Mouse (Mus musculus) stomach, embryonic 14.5 days (tissue): ENCODE data around the gene Ncoa4. TPM values are rescaled to one million over a fixed set of nuclear protein-coding genes. Genes with fewer than 3 reads are reported as not detected.

ENCODE experiments used
- ATAC-seq: fragments of 200-750 bp; cut with Nextera tagmentation; 2 replicates; pipeline ENCODE4 v1.8.0; 2017; ENCODE audit warnings: low read depth, moderate TSS enrichment; ENCODE audit not compliant: insufficient number of reproducible peaks, insufficient read depth, low FRiP score
- H3K27ac ChIP-seq: fragments of 300-500 bp; sonication (generic); 2 replicates; pipeline ENCODE4 v1.5.1; 2014; ENCODE audit warnings: mild to moderate bottlenecking, low read length, moderate library complexity, mixed read lengths
- H3K27me3 ChIP-seq: fragments of 300-500 bp; sonication (generic); 2 replicates; pipeline ENCODE4 v1.6.1; 2014; ENCODE audit warnings: low read length, control low read depth, mixed read lengths; ENCODE audit not compliant: control insufficient read depth, insufficient read depth
- H3K36me3 ChIP-seq: fragments of 300-500 bp; sonication (generic); 2 replicates; pipeline ENCODE4 v1.6.1; 2014; ENCODE audit warnings: mild to moderate bottlenecking, control low read depth, low read length, moderate library complexity, mixed read lengths; ENCODE audit not compliant: control insufficient read depth, insufficient read depth
- H3K4me1 ChIP-seq: fragments of 300-500 bp; sonication (generic); 2 replicates; pipeline ENCODE4 v1.6.1; 2014; ENCODE audit warnings: low read length, control low read depth, mixed read lengths; ENCODE audit not compliant: control insufficient read depth, insufficient read depth
- H3K4me2 ChIP-seq: fragments of 300-500 bp; sonication (generic); replicated peaks from 2 replicates; pipeline ENCODE4 v1.6.1; 2014; ENCODE audit warnings: low read depth, low read length, control low read depth
- H3K4me3 ChIP-seq: fragments of 300-500 bp; sonication (generic); 2 replicates; pipeline ENCODE4 v1.5.1; 2014; ENCODE audit warnings: low read depth, low read length, control low read depth
- H3K9ac ChIP-seq: fragments of 300-500 bp; sonication (generic); replicated peaks from 2 replicates; pipeline ENCODE4 v1.6.1; 2014; ENCODE audit warnings: low read depth, mild to moderate bottlenecking, control low read depth, low read length, moderate library complexity, mixed read lengths
- H3K9me3 ChIP-seq: fragments of 300-500 bp; sonication (generic); 2 replicates; pipeline ENCODE4 v1.6.1; 2016; ENCODE audit warnings: low read depth, low read length, control low read depth; ENCODE audit not compliant: control insufficient read depth
- WGBS: fragments of 180-500 bp; shearing (Covaris S2); extraction: QIAGEN DNeasy Blood & Tissue Kit; methylation state at CpG from one replicate; pipeline ENCODE4 v1.1.7; 2014; 5-methylcytosine and 5-hydroxymethylcytosine counted together
- polyA plus RNA-seq: library from polyadenylated mRNA; unstranded; fragments of >200 nt; fragmentation: Nextera tagmentation; extraction: Ambion mirVana; gene quantifications from 2 replicates; pipeline ENCODE4 v1.2.1, GENCODE M21; 2014

The Ncoa4 gene
- polyA plus RNA-seq, 1 experiment from 2014 or later: 109 TPM

DNA sequence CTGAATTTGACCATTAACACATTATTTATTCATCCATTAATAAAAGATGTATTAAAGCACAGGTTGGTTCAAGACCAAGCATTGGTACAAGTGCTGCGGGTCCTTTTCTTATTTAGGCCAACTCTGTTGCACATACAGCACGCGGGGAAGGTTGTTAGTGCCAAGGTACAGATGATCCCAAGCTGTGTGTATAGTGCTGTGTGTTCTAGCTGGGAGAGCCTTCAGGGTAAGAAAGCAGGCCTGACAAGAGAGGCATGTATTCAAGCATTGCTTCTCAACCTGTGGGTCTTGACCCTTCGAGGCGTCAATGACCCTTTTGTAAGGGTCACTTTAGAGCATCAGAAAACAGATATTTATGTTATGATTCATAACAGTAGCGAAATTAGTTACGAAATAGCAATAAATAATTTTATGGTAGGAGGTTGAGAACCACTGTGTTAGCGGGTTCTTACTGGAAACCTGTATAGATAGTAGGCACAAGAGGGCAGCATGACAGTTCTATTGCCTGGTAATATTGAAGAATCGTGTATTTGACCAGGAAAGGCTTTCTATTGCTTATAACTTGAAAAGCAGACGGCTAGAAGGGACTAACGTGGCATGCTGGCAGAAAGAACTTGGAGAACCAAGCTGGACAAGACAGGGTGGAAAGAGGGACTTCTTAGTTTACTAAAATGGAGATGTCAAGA lies 3.7 kb downstream of the Ncoa4 start:
- no peaks in the 10 kb centered on the region for H3K36me3 ChIP-seq
- no peak overlapping the region for H3K4me3 ChIP-seq
- no peak overlapping the region for H3K27ac ChIP-seq
- peaks cover 16% of the 10 kb centered on the region for H3K4me1 ChIP-seq
- H3K9me3 ChIP-seq: no peaks in the 10 kb centered on the region
- H3K4me2 ChIP-seq: no peak overlapping the region
- 89% methylated on average over 11 of the region's 11 CpGs for WGBS
- no peak overlapping the region for H3K9ac ChIP-seq
- no peak for ATAC-seq
- no peaks in the 10 kb centered on the region for H3K27me3 ChIP-seq

- no peaks in the 10 kb centered on the region for H3K36me3 ChIP-seq
- H3K9ac ChIP-seq: no peak overlapping the region
- H3K27me3 ChIP-seq: no peaks in the 10 kb centered on the region
- no peak overlapping the region; the same call in 1 of the 2 replicates for H3K27ac ChIP-seq
- peak overlapping the region; percentile 97 for H3K4me2 ChIP-seq
- WGBS: 50% methylated on average over 8 of the region's 8 CpGs
- ATAC-seq: no peak
- peaks cover 16% of the 10 kb centered on the region for H3K4me1 ChIP-seq
- no peaks in the 10 kb centered on the region for H3K9me3 ChIP-seq
- H3K4me3 ChIP-seq: 0 out of 2 replicates have a peak overlapping the region, but pooled peaks have one; percentile 42
Observed at GRCm38 (mm10) chr14:32164173-32165051, 4.7 kb downstream of the Ncoa4 start.

- WGBS: 1% methylated on average over 42 of the region's 42 CpGs
- H3K4me3 ChIP-seq: peak overlapping the region; percentile 42
- ATAC-seq: peak; percentile 89
- H3K4me1 ChIP-seq: peaks cover 13% of the 10 kb centered on the region
- H3K9ac ChIP-seq: peak overlapping the region; percentile 18; the same call in 1 of the 2 replicates
- H3K27ac ChIP-seq: peak overlapping the region; percentile 34; the same call in 1 of the 2 replicates
- H3K36me3 ChIP-seq: no peaks in the 10 kb centered on the region
- no peaks in the 10 kb centered on the region for H3K9me3 ChIP-seq
- peak overlapping the region; percentile 97 for H3K4me2 ChIP-seq
- H3K27me3 ChIP-seq: no peaks in the 10 kb centered on the region
Observed at GRCm38 (mm10) chr14:32165278-32166061, 5.8 kb downstream of the Ncoa4 start.

DNA sequence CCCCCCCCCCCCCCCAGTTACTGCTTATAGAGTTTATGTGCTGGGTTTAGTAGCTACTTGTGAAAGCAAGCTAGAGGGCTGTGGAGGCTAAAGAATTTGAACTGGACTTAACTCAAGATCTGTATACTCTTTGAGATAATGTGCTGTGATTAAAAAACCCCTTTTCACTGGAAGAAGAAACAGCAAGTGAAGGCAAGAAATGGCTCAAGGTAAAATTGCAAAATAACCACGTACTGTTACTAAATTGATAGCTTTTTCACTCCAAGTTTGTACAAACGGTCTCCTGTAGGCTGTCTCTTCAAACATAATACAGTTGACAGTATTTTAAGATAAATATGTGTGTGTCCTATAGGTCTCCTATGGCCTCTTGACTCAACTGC lies 6.4 kb downstream of the Ncoa4 start:
- Histone ChIP-seq H3K4me1 (peaks cover 7% of the 10 kb centered on the region), H3K4me2 (peak overlapping the region; percentile 97), H3K9ac (no peak overlapping the region; the same call in 1 of the 2 replicates), H3K9me3 (no peaks in the 10 kb centered on the region), H3K4me3 (peak overlapping the region; percentile 42; the same call in 1 of the 2 replicates), H3K27me3 (no peaks in the 10 kb centered on the region), H3K27ac (no peak overlapping the region), H3K36me3 (peaks cover 3% of the 10 kb centered on the region)
- no peak for ATAC-seq
- WGBS: 46% methylated on average over 2 of the region's 2 CpGs

DNA sequence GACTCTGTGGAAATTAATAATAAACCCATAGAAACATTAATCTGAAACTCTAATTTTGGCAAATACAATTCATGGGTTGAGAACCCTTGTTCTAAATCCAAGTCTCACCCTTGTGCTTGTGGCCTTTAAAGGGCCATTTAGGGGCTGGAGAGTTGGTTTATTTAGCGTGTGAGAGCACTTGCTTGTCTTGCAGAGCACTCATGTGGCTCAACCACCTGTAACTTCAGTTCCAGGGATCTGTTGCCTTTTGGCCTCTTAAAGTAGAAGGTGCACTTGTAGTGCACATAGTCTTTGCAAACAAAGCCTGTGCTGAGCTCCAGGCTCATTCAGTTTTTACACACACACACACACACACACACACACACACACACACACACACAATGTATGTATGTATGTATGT lies 7.2 kb downstream of the Ncoa4 start:
- H3K9ac ChIP-seq: no peak overlapping the region
- ATAC-seq: no peak

DNA sequence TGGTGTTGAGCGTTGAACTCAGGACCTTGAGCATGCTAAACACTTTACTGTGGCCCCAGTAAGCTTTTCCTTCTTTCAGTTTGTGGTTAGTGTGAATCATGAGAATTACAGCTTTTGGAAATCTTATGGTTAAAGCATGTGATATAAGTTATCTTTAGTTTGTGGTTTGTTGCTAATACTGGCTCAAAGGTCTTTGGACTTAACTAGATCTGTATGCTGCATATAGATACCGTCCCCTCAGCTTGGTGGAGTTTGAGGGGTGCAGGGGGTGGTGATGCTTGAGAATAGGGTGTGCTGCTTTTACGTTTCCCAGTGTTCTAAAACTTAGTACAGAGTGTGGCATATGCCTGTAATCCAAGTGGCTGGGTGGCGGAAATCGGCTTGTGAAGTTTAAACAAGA lies 7.7 kb downstream of the Ncoa4 start:
- H3K27me3 ChIP-seq: no peaks in the 10 kb centered on the region
- no peak for ATAC-seq
- no peak overlapping the region for H3K27ac ChIP-seq
- 78% methylated on average over 5 of the region's 5 CpGs for WGBS
- H3K4me3 ChIP-seq: peak overlapping the region; percentile 42; the same call in 1 of the 2 replicates
- peaks cover 8% of the 10 kb centered on the region for H3K36me3 ChIP-seq
- H3K4me2 ChIP-seq: no peak overlapping the region; the same call in 1 of the 2 replicates
- peaks cover 5% of the 10 kb centered on the region; the same call in 1 of the 2 replicates for H3K4me1 ChIP-seq
- H3K9ac ChIP-seq: no peak overlapping the region
- no peaks in the 10 kb centered on the region for H3K9me3 ChIP-seq

More for the DNA sequence above, 7.2 kb downstream of the Ncoa4 start:
- Histone ChIP-seq H3K27me3 (no peaks in the 10 kb centered on the region), H3K4me1 (peaks cover 5% of the 10 kb centered on the region; the same call in 1 of the 2 replicates), H3K4me3 (peak overlapping the region; percentile 42; the same call in 1 of the 2 replicates), H3K9me3 (no peaks in the 10 kb centered on the region), H3K27ac (no peak overlapping the region; the same call in 1 of the 2 replicates), H3K4me2 (peak overlapping the region; percentile 97; the same call in 1 of the 2 replicates), H3K36me3 (peaks cover 5% of the 10 kb centered on the region)
- 57% methylated on average over 1 of the region's 1 CpGs for WGBS

- no peak; the same call in 1 of the 2 replicates for ATAC-seq
- WGBS: 77% methylated on average over 3 of the region's 3 CpGs
- Histone ChIP-seq H3K4me1 (peaks cover 5% of the 10 kb centered on the region; the same call in 1 of the 2 replicates), H3K27ac (no peak overlapping the region), H3K36me3 (peaks cover 21% of the 10 kb centered on the region), H3K9ac (no peak overlapping the region), H3K4me3 (no peak overlapping the region), H3K4me2 (no peak overlapping the region; the same call in 1 of the 2 replicates), H3K27me3 (no peaks in the 10 kb centered on the region), H3K9me3 (no peaks in the 10 kb centered on the region)
Observed at GRCm38 (mm10) chr14:32168653-32169231, 9.1 kb downstream of the Ncoa4 start.
